Mouse (Mus musculus): Measurements from ENCODE around the gene Bptf.
"Not testable (repeated sequence)": the region's sequence is repeated elsewhere in the genome, so short reads cannot be mapped to it uniquely, and the experiment has no call there.

DNA sequence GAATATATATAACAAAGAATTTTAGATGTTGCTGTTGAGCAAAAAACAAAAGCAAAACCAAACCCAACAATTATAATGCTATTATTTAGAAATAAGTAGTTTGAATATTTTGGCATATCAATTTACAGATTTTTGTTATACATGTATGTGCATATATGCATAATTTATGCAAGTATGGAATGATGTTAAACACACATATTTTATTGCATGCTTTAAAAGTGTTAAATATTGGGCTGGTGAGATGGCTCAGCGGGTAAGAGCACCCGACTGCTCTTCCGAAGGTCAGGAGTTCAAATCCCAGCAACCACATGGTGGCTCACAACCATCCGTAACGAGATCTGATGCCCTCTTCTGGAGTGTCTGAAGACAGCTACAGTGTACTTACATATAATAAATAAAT is 112.2 kb downstream of the Bptf start:
- TF ChIP-seq POLR2A, CTCF (IDR thresholded peaks at IDR 0.05; ENCODE audit: insufficient read depth, low read depth, low read length): not testable (repeated sequence)

Data from olfactory bulb, adult 2 months (tissue).